In genomic region chr14:46999321-47000025, GRCm38 (mm10) we compare ENCODE assay signal across 12 mouse cellular contexts.
DNase-seq lines count a peak whose midpoint lies in the region; ATAC-seq lines count a peak whose summit lies in the region.
"Had no signal": no experiment of that assay in that cellular context is flagged by ENCODE, and none has a peak within 500 bp of the region (broad histone marks: within the 10 kb centered on the region; RNA-seq: fewer than 3 reads in every experiment).

No protein-coding gene starts in this region.

- H3K4me2 ChIP-seq in forebrain, embryonic 16.5 days (ENCODE audit: low read length), result no peak overlapping the region
- H3K4me2 ChIP-seq: limb, embryonic 12.5 days; midbrain, embryonic 12.5 days had no signal

- no peaks in the 10 kb centered on the region for H3K9me3 ChIP-seq in forebrain, embryonic 16.5 days (ENCODE audit: control insufficient read depth, low read length)
- H3K9me3 ChIP-seq: limb, embryonic 12.5 days; midbrain, embryonic 12.5 days had no signal

- DNase-seq in cerebellum, adult 9-10 months, result peak; percentile 26
- peak; percentile 37 for DNase-seq in kidney, postnatal 14 days
- DNase-seq in kidney, postnatal 4 days, result no peak
- DNase-seq in lung, postnatal 10 days, result peak; percentile 46
- DNase-seq in layer of hippocampus, adult 11-12 months (ENCODE audit: low spot score), result no peak
- no peak for DNase-seq in c-Kit-positive CD71-positive TER-119-positive erythroid progenitor cells, embryonic 14.5 days (ENCODE audit: low spot score)
- DNase-seq: cerebellum, postnatal 25 days had no signal

- no peaks in the 10 kb centered on the region for H3K27me3 ChIP-seq in forebrain, embryonic 16.5 days (replicated peaks; ENCODE audit: control insufficient read depth, insufficient read depth, low read length)
- H3K27me3 ChIP-seq: limb, embryonic 12.5 days; midbrain, embryonic 12.5 days had no signal

- no peak overlapping the region for H3K9ac ChIP-seq in forebrain, embryonic 16.5 days (replicated peaks; ENCODE audit: low read depth, low read length)
- H3K9ac ChIP-seq: limb, embryonic 12.5 days; midbrain, embryonic 12.5 days had no signal

- H3K27ac ChIP-seq in forebrain, embryonic 16.5 days (ENCODE audit: low read length), result no peak overlapping the region
- H3K27ac ChIP-seq: limb, embryonic 12.5 days; midbrain, embryonic 12.5 days had no signal

- no peak for ATAC-seq in cerebellum, adult (ENCODE audit: insufficient number of reproducible peaks, low FRiP score, low TSS enrichment)
- ATAC-seq in forebrain, embryonic 16.5 days, result peak; percentile 62
- ATAC-seq: activated CD4-positive, CD25-positive, alpha-beta regulatory T cell, adult 4 months had no signal

- H3K36me3 ChIP-seq in forebrain, embryonic 16.5 days (ENCODE audit: control insufficient read depth, insufficient read depth), result no peaks in the 10 kb centered on the region
- H3K36me3 ChIP-seq: limb, embryonic 12.5 days; midbrain, embryonic 12.5 days had no signal

- H3K4me3 ChIP-seq in forebrain, embryonic 16.5 days (replicated peaks; ENCODE audit: low read length), result no peak overlapping the region
- H3K4me3 ChIP-seq: limb, embryonic 12.5 days; midbrain, embryonic 12.5 days had no signal

- WGBS in forebrain, embryonic 16.5 days, result 17% methylated on average over 9 of the region's 9 CpGs

- peaks cover 10% of the 10 kb centered on the region for H3K4me1 ChIP-seq in forebrain, embryonic 16.5 days (replicated peaks; ENCODE audit: control insufficient read depth, insufficient read depth, low read length)

Comparison
In these comparisons a context has a peak if more than half of its experiments do, and no peak if none do; other contexts are left out.
1. DNase-seq: peak in cerebellum, adult 9-10 months (single experiment), kidney, postnatal 14 days (single experiment) and lung, postnatal 10 days (single experiment); none in kidney, postnatal 4 days (0 of 2), layer of hippocampus, adult 11-12 months (single experiment) and c-Kit-positive CD71-positive TER-119-positive erythroid progenitor cells, embryonic 14.5 days (single experiment).